Mouse (Mus musculus) midbrain, embryonic 15.5 days (tissue): ENCODE data around the gene Flrt1. TPM values are rescaled to one million over a fixed set of nuclear protein-coding genes. Genes with fewer than 3 reads are reported as not detected.
A peak's percentile ranks its signal among the peaks of the same experiment; 100 is the strongest.
"Not testable (repeated sequence)": the region's sequence is repeated elsewhere in the genome, so short reads cannot be mapped to it uniquely, and the experiment has no call there.

ENCODE experiments used
- ATAC-seq: fragments of 200-750 bp; cut with Nextera tagmentation; replicated peaks from 2 replicates; pipeline ENCODE4 v1.8.0; 2017; ENCODE audit warnings: moderate TSS enrichment
- H3K27ac ChIP-seq: fragments of 300-500 bp; sonication (generic); 2 replicates; pipeline ENCODE4 v1.5.1; 2015; ENCODE audit warnings: mild to moderate bottlenecking, inconsistent platforms
- H3K27me3 ChIP-seq: fragments of 300-500 bp; sonication (generic); replicated peaks from 2 replicates; pipeline ENCODE4 v1.6.1; 2015; ENCODE audit warnings: inconsistent platforms
- H3K36me3 ChIP-seq: fragments of 300-500 bp; sonication (generic); replicated peaks from 2 replicates; pipeline ENCODE4 v1.6.1; 2015; ENCODE audit warnings: inconsistent platforms
- H3K4me1 ChIP-seq: fragments of 300-500 bp; sonication (generic); 2 replicates; pipeline ENCODE4 v1.6.1; 2015; ENCODE audit warnings: inconsistent platforms
- H3K4me2 ChIP-seq: fragments of 300-500 bp; sonication (generic); 2 replicates; pipeline ENCODE4 v1.6.1; 2015; ENCODE audit warnings: inconsistent platforms, mild to moderate bottlenecking, moderate library complexity
- H3K4me3 ChIP-seq: fragments of 300-500 bp; sonication (generic); 2 replicates; pipeline ENCODE4 v1.5.1; 2015; ENCODE audit warnings: mild to moderate bottlenecking, inconsistent platforms
- H3K9ac ChIP-seq: fragments of 300-500 bp; sonication (generic); 2 replicates; pipeline ENCODE4 v1.6.1; 2015; ENCODE audit warnings: mild to moderate bottlenecking, inconsistent platforms
- H3K9me3 ChIP-seq: fragments of 300-500 bp; sonication (generic); 2 replicates; pipeline ENCODE4 v1.6.1; 2016; ENCODE audit warnings: inconsistent platforms
- whole genome bisulfite sequencing: fragments of 180-500 bp; shearing (Covaris S2); methylation state at CpG from one replicate; pipeline ENCODE4 v1.1.7; 2015; ENCODE audit warnings: mixed read lengths; 5-methylcytosine and 5-hydroxymethylcytosine counted together
- polyA plus RNA-seq: library from polyadenylated mRNA; unstranded; fragments of >200 nt; fragmentation: Nextera tagmentation; extraction: Ambion mirVana; gene quantifications from 2 replicates; pipeline ENCODE4 v1.2.1, GENCODE M21; 2015

The Flrt1 gene
- polyA plus RNA-seq, 1 experiment from 2014 or later, result 12.5 TPM

DNA sequence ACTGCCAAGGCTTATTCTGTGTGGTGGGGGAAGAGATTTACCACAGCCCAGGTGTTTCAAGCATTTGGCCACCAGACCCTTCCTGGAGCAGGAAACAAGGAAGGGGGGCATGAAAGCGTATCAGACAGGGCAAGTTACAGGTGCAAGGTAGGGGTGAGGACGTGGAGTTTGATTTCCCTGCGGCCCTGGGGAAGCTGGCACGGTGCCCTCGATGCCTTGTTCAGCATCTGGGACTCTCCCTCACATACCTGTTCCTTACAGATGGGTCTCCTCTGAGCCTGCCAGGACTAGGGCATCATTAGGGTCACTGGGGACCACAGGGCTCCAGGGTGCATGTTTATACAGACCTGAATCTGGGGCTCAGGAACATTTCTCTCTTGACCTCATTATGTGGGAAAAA lies 12.8 kb downstream of the Flrt1 start:
- 85% methylated on average over 5 of the region's 5 CpGs for WGBS
- peaks cover 12% of the 10 kb centered on the region; the same call in 1 of the 2 replicates for H3K27me3 ChIP-seq
- H3K4me3 ChIP-seq, result no peak overlapping the region
- peaks cover 67% of the 10 kb centered on the region for H3K4me1 ChIP-seq
- no peak overlapping the region for H3K9ac ChIP-seq
- peak overlapping the region; percentile 66; the same call in 1 of the 2 replicates for H3K27ac ChIP-seq
- H3K36me3 ChIP-seq, result no peaks in the 10 kb centered on the region
- ATAC-seq, result no peak
- no peaks in the 10 kb centered on the region for H3K9me3 ChIP-seq
- no peak overlapping the region for H3K4me2 ChIP-seq

DNA sequence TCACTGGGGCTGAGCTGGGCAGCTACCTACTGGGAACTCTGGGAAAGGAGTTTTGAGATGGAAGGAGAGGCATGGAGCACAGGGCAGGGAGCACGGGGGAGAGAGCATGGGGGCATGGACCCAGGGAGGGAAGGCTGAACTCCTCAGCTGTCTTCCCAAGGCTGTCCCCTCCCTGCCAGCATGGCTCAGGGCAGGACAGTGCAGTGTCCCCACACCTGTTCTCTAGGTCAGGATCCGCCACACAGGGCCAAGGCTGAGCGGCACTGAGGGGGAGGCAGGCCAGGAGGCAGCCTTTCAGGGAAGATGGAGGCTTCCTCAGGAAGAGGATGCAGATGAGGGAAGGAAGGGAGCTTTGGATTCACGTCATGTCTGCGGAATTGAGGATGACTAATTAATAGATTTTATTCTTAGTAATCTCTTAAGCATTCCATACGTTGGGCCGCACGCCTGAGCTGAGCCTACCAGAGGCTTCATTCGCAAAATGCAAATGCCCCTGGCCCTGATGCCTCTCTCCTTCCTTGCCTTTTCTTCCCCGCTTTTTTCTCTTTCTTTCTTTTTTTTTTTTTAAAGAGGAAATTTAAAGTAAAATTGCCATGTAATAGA lies 14.0 kb downstream of the Flrt1 start:
- peaks cover 66% of the 10 kb centered on the region for H3K4me1 ChIP-seq
- peak overlapping the region; percentile 76 for H3K27ac ChIP-seq
- H3K4me3 ChIP-seq, result no peak overlapping the region
- no peaks in the 10 kb centered on the region for H3K9me3 ChIP-seq
- H3K27me3 ChIP-seq, result peaks cover 11% of the 10 kb centered on the region; the same call in 1 of the 2 replicates
- 26% methylated on average over 10 of the region's 10 CpGs for WGBS
- no peak overlapping the region for H3K9ac ChIP-seq
- H3K4me2 ChIP-seq, result no peak overlapping the region
- no peaks in the 10 kb centered on the region for H3K36me3 ChIP-seq
- ATAC-seq, result no peak

DNA sequence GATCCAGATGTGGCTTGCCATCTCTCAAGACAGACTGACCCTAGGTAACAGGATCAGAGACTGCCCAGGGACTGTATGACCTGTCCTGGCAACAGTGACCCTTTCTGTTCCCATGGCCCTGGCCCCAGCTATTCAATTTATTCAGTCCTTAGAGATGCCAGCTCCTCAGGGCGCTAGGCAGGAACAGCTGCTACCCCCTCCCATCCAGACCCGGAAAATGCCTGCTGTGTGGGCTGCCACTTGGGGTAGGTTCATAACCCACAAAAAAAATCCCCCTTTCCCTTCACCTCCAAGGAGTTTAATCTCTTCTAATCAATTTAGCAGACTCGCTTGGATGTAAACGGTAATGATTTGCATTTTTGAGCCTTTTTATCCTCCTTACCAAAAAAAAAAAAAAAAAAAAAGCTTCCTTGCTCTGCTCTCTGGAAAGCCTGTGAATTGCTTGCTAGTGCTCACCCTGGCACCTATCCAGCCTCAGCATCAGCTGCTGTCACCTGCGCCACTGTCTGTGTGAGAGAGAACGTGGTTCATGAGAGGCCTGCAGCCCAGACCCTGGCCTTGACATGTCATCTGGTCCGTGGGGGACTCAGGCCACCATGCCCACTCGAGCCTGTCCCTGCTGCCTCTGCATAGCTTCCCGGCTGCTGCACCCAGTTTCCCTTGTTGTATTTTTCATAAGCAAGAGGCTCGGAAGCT lies 15.0 kb downstream of the Flrt1 start:
- H3K4me1 ChIP-seq, result peaks cover 66% of the 10 kb centered on the region
- 0 out of 2 replicates have a peak, but pooled peaks have one; percentile 5 for ATAC-seq
- H3K27me3 ChIP-seq, result peaks cover 4% of the 10 kb centered on the region; the same call in 1 of the 2 replicates
- no peak overlapping the region for H3K4me3 ChIP-seq
- WGBS, result 8% methylated on average over 10 of the region's 10 CpGs
- H3K9me3 ChIP-seq, result no peaks in the 10 kb centered on the region
- peak overlapping the region; percentile 76 for H3K27ac ChIP-seq
- no peak overlapping the region for H3K9ac ChIP-seq
- no peaks in the 10 kb centered on the region for H3K36me3 ChIP-seq
- no peak overlapping the region for H3K4me2 ChIP-seq

DNA sequence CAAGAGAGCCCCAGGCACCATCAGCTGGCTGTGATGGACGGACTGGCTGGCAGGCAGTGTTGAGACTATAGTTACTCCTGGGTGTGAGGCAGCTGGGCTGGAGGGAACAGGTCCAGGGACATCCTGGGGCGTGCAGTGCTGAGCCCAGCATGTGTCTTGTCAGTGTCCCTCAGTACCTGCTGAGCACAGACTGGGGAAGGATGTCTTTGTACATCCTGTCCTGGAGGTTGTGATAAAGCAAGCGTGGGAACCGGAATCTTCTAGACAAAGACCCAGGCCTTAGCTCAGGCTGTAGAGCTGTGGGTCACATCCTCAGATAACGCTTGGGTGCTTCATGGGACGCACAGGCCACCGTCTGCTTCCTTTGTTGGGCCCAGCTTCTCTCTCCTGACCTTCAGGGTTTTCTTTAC lies 15.7 kb downstream of the Flrt1 start:
- peak overlapping the region; percentile 76 for H3K27ac ChIP-seq
- H3K4me1 ChIP-seq, result peaks cover 72% of the 10 kb centered on the region
- H3K9me3 ChIP-seq, result no peaks in the 10 kb centered on the region
- H3K9ac ChIP-seq, result no peak overlapping the region
- H3K36me3 ChIP-seq, result no peaks in the 10 kb centered on the region
- 27% methylated on average over 7 of the region's 7 CpGs for WGBS
- no peak overlapping the region for H3K4me2 ChIP-seq
- ATAC-seq, result no peak
- H3K27me3 ChIP-seq, result 0 out of 2 replicates have a peak, but pooled peaks cover 3% of the 10 kb centered on the region
- no peak overlapping the region for H3K4me3 ChIP-seq

DNA sequence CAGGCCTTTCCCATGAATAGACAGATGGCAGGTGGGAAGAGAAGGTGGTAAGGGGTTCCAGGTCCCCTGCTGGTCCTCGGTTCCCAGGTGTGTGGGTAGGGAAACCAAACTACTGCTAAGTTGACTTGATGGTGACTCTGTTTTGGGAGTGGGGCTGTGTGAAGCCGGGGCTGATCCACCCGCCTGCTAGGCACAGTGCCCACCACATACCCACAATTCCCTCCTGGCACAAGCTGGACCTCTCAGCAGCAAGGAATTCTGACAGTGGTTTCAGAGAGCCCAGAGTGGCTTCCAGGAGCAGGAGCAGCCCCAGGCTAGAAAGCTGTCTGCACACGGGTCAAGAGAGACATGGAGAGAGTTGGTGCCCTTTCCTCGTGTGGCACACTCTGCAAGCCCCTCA lies 16.5 kb downstream of the Flrt1 start:
- H3K4me3 ChIP-seq, result no peak overlapping the region
- H3K36me3 ChIP-seq, result no peaks in the 10 kb centered on the region
- no peak overlapping the region for H3K9ac ChIP-seq
- no peak overlapping the region for H3K27ac ChIP-seq
- H3K9me3 ChIP-seq, result no peaks in the 10 kb centered on the region
- no peak overlapping the region for H3K4me2 ChIP-seq
- H3K27me3 ChIP-seq, result 0 out of 2 replicates have a peak, but pooled peaks cover 3% of the 10 kb centered on the region
- H3K4me1 ChIP-seq, result peaks cover 77% of the 10 kb centered on the region
- no peak for ATAC-seq
- WGBS, result 59% methylated on average over 5 of the region's 5 CpGs

DNA sequence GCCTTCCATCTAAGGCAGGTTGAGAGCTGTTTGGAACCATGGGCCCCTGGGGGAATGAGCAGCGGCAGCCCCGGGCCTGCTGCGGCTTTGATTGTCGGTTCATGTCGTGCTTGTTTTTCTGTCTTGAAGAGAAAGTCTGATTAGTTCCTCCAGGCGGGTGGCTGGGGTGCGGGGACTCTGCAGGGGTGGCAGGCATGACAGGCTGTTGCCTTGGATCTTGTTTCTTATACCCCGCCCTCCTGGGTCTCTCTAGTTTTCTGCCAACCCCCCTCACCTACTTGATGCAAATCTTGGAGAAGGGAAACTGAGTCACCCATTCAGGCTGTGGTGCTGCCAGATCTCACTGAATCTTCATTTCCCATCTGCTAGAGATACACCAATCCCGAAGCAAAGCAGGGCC lies 17.0 kb downstream of the Flrt1 start:
- no peak overlapping the region for H3K27ac ChIP-seq
- ATAC-seq, result no peak
- peaks cover 79% of the 10 kb centered on the region for H3K4me1 ChIP-seq
- 12% methylated on average over 9 of the region's 9 CpGs for WGBS
- H3K9ac ChIP-seq, result no peak overlapping the region
- 0 out of 2 replicates have a peak, but pooled peaks cover 3% of the 10 kb centered on the region for H3K27me3 ChIP-seq
- no peak overlapping the region for H3K4me2 ChIP-seq
- H3K36me3 ChIP-seq, result no peaks in the 10 kb centered on the region
- no peaks in the 10 kb centered on the region for H3K9me3 ChIP-seq
- H3K4me3 ChIP-seq, result no peak overlapping the region

DNA sequence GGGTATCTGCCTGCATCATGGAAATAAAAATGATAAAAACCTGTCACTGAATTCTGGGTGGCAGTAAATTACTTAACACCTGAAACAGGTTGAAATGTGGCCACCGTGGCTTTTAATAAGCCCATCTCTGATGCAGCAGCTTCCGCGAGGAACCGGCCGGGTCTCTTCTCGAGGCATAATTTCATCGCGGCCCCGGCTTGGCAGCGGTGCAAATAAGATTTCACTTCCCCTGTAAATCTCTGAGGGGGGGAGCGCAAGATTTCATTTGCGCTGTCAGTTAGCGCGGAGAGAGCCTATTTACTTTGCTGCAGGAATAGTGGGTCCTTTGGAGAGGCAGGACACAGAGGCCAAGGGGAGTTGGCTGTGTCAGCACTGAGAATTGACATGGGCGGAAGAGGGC lies 20.8 kb downstream of the Flrt1 start:
- no peak overlapping the region for H3K4me3 ChIP-seq
- peak overlapping the region; percentile 65 for H3K27ac ChIP-seq
- H3K9ac ChIP-seq, result no peak overlapping the region
- 25% methylated on average over 15 of the region's 15 CpGs for WGBS
- H3K4me2 ChIP-seq, result no peak overlapping the region; the same call in 1 of the 2 replicates
- no peak for ATAC-seq
- peaks cover 3% of the 10 kb centered on the region; the same call in 1 of the 2 replicates for H3K27me3 ChIP-seq
- H3K4me1 ChIP-seq, result peaks cover 51% of the 10 kb centered on the region
- H3K9me3 ChIP-seq, result no peaks in the 10 kb centered on the region
- H3K36me3 ChIP-seq, result no peaks in the 10 kb centered on the region

DNA sequence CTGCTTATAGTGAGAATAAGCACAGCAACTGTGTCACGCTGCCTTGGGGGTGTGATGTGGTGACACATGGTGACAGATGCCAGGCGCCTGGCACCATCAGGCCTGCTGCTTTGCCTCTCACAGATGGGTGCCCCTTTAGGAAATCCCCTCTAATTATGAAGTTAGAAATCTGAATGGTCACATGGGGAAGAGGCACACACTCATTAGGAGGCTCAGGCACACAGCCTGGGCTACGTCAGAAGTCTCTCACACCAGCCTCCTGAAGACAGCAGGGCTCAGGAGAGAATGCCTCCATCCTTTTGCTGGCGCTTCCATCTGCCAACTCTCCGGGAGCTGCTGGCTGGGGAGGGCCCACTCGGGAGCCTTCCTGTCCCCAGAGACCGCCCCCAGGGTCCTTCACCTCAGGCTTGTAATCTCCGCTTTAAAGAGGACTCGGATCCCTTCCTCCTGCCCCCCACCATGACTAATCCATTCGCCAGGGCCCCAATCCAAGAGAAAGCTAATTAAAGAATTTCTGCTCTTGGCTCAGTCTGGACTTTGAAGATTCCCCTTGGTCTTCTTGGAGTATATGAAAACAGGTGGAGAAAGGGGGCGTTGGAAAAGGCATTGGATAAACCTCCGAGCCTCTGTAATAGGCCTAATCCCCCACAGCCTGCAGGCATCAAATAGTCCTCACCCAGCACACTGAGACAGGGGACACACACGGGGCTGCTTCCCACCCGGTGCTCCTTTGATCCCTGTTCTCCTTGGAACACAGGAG lies 22.3 kb downstream of the Flrt1 start:
- H3K9me3 ChIP-seq, result no peaks in the 10 kb centered on the region
- 13% methylated on average over 14 of the region's 14 CpGs for WGBS
- no peak overlapping the region for H3K9ac ChIP-seq
- peak overlapping the region; percentile 65 for H3K27ac ChIP-seq
- no peaks in the 10 kb centered on the region; the same call in 1 of the 2 replicates for H3K27me3 ChIP-seq
- H3K4me3 ChIP-seq, result no peak overlapping the region
- peak; percentile 61 for ATAC-seq
- no peaks in the 10 kb centered on the region for H3K36me3 ChIP-seq
- peaks cover 45% of the 10 kb centered on the region for H3K4me1 ChIP-seq
- no peak overlapping the region for H3K4me2 ChIP-seq

DNA sequence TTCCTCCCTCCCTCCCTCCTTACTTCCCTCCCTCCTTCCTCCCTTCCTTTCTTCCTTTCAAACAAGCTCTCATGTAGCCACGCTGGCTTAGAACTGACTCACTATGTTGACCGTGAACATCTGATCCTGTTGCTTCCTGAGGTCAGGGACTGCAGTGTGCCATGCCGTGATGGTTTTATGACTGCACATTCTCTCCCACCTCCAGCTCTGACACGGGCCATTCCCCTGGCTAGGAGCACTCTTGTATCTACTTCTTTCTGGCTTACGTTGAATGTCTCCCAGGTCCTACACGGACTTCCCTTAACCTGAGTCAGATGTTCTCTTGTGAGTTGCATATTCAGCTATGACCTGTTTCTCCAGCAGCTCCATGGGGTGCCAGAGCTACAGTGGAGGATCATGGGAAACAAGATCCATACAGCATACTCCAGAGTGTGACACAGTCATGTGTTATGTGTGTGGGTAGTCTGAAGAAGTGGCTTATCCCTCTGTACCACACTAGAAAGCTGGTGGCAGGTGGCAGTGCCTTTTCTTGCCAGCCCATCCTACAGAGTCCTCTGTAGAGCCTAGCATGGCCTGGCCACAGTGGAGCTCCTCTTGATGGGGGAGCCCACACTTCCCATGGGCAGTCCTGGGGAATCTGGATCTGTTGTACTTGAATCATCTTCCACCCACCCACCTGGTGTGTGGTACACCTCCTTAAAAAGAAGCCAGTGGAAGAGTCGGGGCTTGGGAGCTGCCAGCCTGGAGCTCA lies 23.8 kb downstream of the Flrt1 start:
- WGBS, result 84% methylated on average over 7 of the region's 7 CpGs
- Histone ChIP-seq H3K36me3 (no peaks in the 10 kb centered on the region), H3K4me2 (no peak overlapping the region), H3K4me3 (no peak overlapping the region), H3K9me3 (no peaks in the 10 kb centered on the region), H3K27me3 (no peaks in the 10 kb centered on the region; the same call in 1 of the 2 replicates), H3K4me1 (peaks cover 45% of the 10 kb centered on the region), H3K27ac (no peak overlapping the region), H3K9ac (no peak overlapping the region)
- no peak for ATAC-seq

DNA sequence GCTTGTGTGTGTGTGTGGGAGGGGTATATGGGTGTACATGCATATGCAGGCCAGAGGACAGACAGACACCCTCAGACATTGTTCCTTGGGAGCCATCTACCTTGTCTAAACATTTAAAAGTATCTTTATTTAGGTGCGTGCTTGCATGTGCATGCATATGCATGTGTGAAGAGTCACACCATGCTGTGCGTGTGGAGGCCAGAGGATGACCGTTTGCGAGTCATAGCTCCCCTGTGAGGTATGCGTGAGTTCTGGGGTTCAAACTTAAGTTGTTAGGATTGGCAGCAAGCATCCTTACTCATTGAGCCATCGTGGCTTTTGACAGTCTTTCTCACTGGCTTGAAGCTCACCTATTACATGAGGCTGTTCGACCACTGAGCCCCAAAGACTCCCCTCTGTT lies 27.3 kb downstream of the Flrt1 start:
- 88% methylated on average over 7 of the region's 7 CpGs for WGBS
- Histone ChIP-seq H3K9ac (no peak overlapping the region), H3K27me3 (peaks cover 5% of the 10 kb centered on the region; the same call in 1 of the 2 replicates), H3K4me3 (no peak overlapping the region), H3K4me2 (no peak overlapping the region), H3K36me3 (no peaks in the 10 kb centered on the region), H3K9me3 (no peaks in the 10 kb centered on the region), H3K4me1 (peaks cover 38% of the 10 kb centered on the region), H3K27ac (no peak overlapping the region)
- no peak for ATAC-seq

DNA sequence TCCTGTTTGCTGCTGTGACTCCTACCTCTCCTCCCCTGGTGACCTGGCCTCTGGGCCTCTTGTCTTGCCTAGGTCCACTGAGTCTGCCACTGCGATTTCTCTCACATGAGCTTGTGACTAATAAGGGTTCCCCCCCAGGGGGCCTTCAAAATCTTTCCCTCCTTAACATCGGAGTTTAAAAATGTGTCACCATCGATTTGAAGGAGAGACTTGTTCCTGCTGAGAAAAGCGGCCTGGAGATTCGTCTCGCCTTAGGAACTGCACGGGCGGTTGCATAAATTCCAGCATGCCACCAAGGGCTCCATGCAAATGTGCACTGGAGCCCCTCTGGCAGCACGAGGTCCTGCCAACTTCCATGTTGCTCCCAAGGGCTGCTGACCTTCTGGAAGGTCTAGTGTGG lies 27.9 kb downstream of the Flrt1 start:
- Histone ChIP-seq H3K4me2 (no peak overlapping the region), H3K9me3 (no peaks in the 10 kb centered on the region), H3K9ac (no peak overlapping the region), H3K36me3 (no peaks in the 10 kb centered on the region), H3K4me3 (no peak overlapping the region), H3K4me1 (peaks cover 36% of the 10 kb centered on the region), H3K27me3 (peaks cover 8% of the 10 kb centered on the region; the same call in 1 of the 2 replicates), H3K27ac (no peak overlapping the region)
- no peak for ATAC-seq
- WGBS, result 29% methylated on average over 9 of the region's 9 CpGs

DNA sequence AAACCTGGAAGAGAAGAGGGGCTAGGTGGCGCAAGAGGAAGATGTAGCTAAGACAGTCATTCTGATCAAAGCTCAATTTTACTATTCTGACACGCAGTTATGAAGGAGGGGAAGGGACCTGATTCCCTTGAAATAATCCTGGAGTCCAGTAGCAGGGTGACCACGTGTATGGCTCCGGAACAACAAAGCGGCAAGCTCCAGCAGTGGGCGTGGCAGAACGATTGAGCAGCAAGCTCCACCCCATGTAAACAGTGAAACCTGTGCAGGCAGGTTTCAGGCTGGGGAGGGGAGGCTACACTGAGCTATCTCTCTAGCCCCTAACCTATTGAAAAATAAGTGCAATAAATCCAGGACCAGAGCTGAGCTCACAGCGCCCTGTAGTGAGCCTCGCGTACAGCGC lies 30.2 kb downstream of the Flrt1 start:
- not testable (repeated sequence) for H3K4me2 ChIP-seq, H3K36me3 ChIP-seq, H3K9ac ChIP-seq, H3K9me3 ChIP-seq, H3K4me3 ChIP-seq, ATAC-seq, H3K27ac ChIP-seq
- Histone ChIP-seq H3K27me3 (peaks cover 14% of the 10 kb centered on the region; the same call in 1 of the 2 replicates), H3K4me1 (peaks cover 54% of the 10 kb centered on the region)
- WGBS, result 86% methylated on average over 11 of the region's 11 CpGs
